Mouse (Mus musculus): Measurements from ENCODE around the gene Gm28998. TPM values are rescaled to one million over a fixed set of nuclear protein-coding genes. Genes with fewer than 3 reads are reported as not detected.
"Not testable (repeated sequence)": the region's sequence is repeated elsewhere in the genome, so short reads cannot be mapped to it uniquely, and the experiment has no call there.

Gm28998 gene
- total RNA-seq (2014; rRNA removed) = not detected in 2 replicates
- not detected in 2 replicates for polyA plus RNA-seq (2015; fragmentation: Nextera tagmentation; extraction: Ambion mirVana)

DNA sequence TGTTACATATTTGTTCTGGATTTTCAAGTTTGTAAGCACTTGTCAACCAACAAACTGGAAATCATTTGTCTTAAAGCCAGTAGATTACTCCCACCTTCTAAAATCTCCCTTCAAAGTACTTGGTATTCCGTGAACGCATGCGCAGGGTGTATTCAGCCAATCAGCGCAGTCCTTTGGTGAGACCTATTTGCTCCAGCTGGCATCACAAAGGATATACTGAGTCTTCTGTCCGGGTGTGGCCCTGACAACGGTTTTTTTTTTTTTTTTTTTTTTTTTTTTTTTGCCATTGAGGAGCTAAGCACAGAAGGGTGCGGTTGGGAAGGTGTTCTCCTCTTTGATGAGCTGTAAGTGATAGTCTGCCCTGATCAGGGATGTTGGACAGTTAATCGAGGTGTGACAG lies at the start of gene Gm28998:
Gene Gm28998 (plus strand): TSS at position 301 of the 400 bp plus-strand sequence.
- not testable (repeated sequence) for H3K4me1 ChIP-seq (ENCODE audit: insufficient read depth); H3K27ac ChIP-seq (ENCODE audit: low read depth, low read length); H3K9me3 ChIP-seq (ENCODE audit: low read length); H3K4me2 ChIP-seq (ENCODE audit: low read depth); H3K27me3 ChIP-seq (ENCODE audit: insufficient read depth, low read length); DNase-seq; H3K4me3 ChIP-seq (ENCODE audit: low read depth, low read length); H3K36me3 ChIP-seq (ENCODE audit: insufficient read depth); H3K9ac ChIP-seq; ATAC-seq
- no CpG with 5 or more reads among the region's 8 CpGs for WGBS

Other genes with a start within 250 kb of the Gm28998 start
- gene Gm21244, start 84.5 kb upstream of the Gm28998 start, total RNA-seq (2014; rRNA removed) = not detected in 2 replicates
- gene Gm21244, start 84.5 kb upstream of the Gm28998 start, polyA plus RNA-seq (2015; fragmentation: Nextera tagmentation; extraction: Ambion mirVana) = not detected in 2 replicates
- not detected in 2 replicates for gene Gm21788, start 151.2 kb downstream of the Gm28998 start, total RNA-seq (2014; rRNA removed)
- gene Gm21788, start 151.2 kb downstream of the Gm28998 start, polyA plus RNA-seq (2015; fragmentation: Nextera tagmentation; extraction: Ambion mirVana) = not detected in 2 replicates

All from forebrain, postnatal 0 days (tissue).